Mouse (Mus musculus) Patski (cell line): ENCODE data around the gene Cd81. TPM values are rescaled to one million over a fixed set of nuclear protein-coding genes. Genes with fewer than 3 reads are reported as not detected.

ENCODE experiments used
- ATAC-seq: fragments of 100-300 bp; one replicate; pipeline ENCODE4 v1.8.0; 2021
- CTCF ChIA-PET: fragments of 350-600 bp; sonication (Branson Sonifier 250); formaldehyde crosslinking; loops from one replicate; lab custom pipeline; 2022; ENCODE audit warnings: inconsistent platforms; lab: Charles Lee
- POLR2A ChIA-PET: fragments of 350-600 bp; sonication (Branson Sonifier 250); formaldehyde crosslinking; loops from one replicate; lab custom pipeline; 2022; ENCODE audit warnings: antibody characterized with exemption, inconsistent platforms; lab: Charles Lee
- DNase-seq: peaks from one replicate; pipeline ENCODE4 v3.0.0-alpha.2; 2011; ENCODE audit warnings: low read depth, low spot score
- H3K27me3 ChIP-seq: fragments of 371-371 bp; one replicate; pipeline ENCODE4 v1.5.1; 2021
- CTCF ChIP-seq: fragments of 100-300 bp; IDR thresholded peaks from one replicate; pipeline ENCODE4 v1.5.1; 2021
- in situ Hi-C: fragments of 300-500 bp; cut with MboI; formaldehyde crosslinking; loops from 3 replicates; pipeline ENCODE4 v1.11.1; 2018; ENCODE audit warnings: low pct_unique_long_range_greater_than_20kb, mixed read lengths
- polyA plus RNA-seq: library from polyadenylated mRNA; unstranded; gene quantifications from one replicate; pipeline ENCODE4 v1.2.3, GENCODE M21; 2021

Cd81 gene
- polyA plus RNA-seq, 1 experiment from 2014 or later, result 622 TPM

DNA sequence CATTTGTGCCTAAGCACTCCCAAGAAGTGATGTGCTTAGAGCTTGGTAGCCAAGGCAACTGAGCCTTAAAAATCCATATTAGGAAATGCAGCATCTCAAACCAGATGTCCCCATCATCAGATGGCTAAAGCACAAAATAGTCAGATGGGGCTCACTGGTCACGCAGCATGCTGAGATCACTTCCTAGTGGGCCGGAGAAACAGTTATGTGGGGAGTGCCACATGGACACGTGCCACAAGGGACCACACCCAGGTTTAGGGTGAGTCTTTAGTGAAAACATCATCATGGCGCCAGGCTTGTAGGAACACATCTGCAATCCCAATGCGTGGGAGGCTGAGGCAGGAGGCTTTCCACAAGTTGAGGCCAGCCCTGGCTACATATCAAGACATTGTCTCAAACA, 64.0 kb downstream of the Cd81 start:
- in situ Hi-C loops, result no loop called here
- POLR2A ChIA-PET, result interaction anchor here (0.6 kb wide), 1 partner anchor 240 kb away, joined by 3 read pairs; no protein-coding TSS in a partner anchor

More for the DNA sequence above, 64.0 kb downstream of the Cd81 start:
- no peak for ATAC-seq
- no peaks in the 10 kb centered on the region for H3K27me3 ChIP-seq
- no peak for DNase-seq
- CTCF ChIA-PET, result no interaction called here
- no peak for TF ChIP-seq CTCF

Other genes with a start within 250 kb of the Cd81 start
- gene Th, start 121.6 kb upstream of the Cd81 start, polyA plus RNA-seq, result not detected
- 0.08 TPM for gene Ascl2, start 83.5 kb upstream of the Cd81 start, polyA plus RNA-seq
- gene Tspan32, start 47.7 kb upstream of the Cd81 start, polyA plus RNA-seq, result 0.14 TPM
- 42.0 TPM for gene Tssc4, start 16.5 kb downstream of the Cd81 start, polyA plus RNA-seq
- gene Trpm5, start 41.9 kb downstream of the Cd81 start, polyA plus RNA-seq, result 1.6 TPM
- 0.05 TPM for gene Kcnq1, start 53.6 kb downstream of the Cd81 start, polyA plus RNA-seq